Mouse (Mus musculus) right cerebral cortex, postnatal 4 days (tissue): ENCODE measurements around the gene Pla2g4b.

Source experiments
- DNase-seq: peaks from one replicate; pipeline ENCODE4 v3.0.0-alpha.2; 2022

Pla2g4b gene

GRCm38 (mm10) chr2:120065243-120065642, 32.0 kb downstream of the Pla2g4b start:
- no peak for DNase-seq

GRCm38 (mm10) chr2:120066224-120066623, 33.0 kb downstream of the Pla2g4b start:
- no peak for DNase-seq

GRCm38 (mm10) chr2:120068555-120069465, 35.6 kb downstream of the Pla2g4b start:
- DNase-seq = no peak

GRCm38 (mm10) chr2:120069466-120069990, 36.3 kb downstream of the Pla2g4b start:
- DNase-seq = peak; percentile 21

- DNase-seq = no peak
Measured at GRCm38 (mm10) chr2:120074096-120074495, 40.9 kb downstream of the Pla2g4b start.

GRCm38 (mm10) chr2:120076076-120076705, 43.0 kb downstream of the Pla2g4b start:
- peak; percentile 26 for DNase-seq

GRCm38 (mm10) chr2:120082416-120082815, 49.2 kb downstream of the Pla2g4b start:
- no peak for DNase-seq

- DNase-seq = no peak
Measured at GRCm38 (mm10) chr2:120084593-120085361, 51.6 kb downstream of the Pla2g4b start.

GRCm38 (mm10) chr2:120086038-120086437, 52.8 kb downstream of the Pla2g4b start:
- DNase-seq = no peak

- no peak for DNase-seq
Measured at GRCm38 (mm10) chr2:120087391-120087790, 54.2 kb downstream of the Pla2g4b start.

GRCm38 (mm10) chr2:120087897-120088296, 54.7 kb downstream of the Pla2g4b start:
- no peak for DNase-seq

- DNase-seq = no peak
Measured at GRCm38 (mm10) chr2:120090979-120091378, 57.8 kb downstream of the Pla2g4b start.
